8 mouse cellular contexts compared by ENCODE assay signal in the genomic region with DNA sequence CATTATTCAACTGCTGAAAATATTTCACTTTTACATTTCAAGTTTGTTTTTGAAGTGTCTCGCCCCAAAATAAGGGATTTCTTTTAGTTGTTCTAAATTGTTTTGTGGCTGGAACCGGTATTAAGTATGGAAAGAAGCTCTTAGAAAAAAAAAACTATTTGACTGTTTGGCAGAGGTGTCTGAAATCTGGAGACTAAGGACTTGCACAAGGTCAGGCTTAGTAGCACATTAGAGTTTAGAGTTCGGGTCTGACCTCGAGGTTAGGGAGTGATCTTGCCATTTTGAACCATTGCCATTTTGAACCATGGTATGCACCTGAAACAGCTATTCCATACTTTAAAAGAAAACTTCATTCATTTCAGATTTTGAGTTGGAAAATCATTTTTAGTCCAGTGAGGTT. TPM values are rescaled to one million over a fixed set of nuclear protein-coding genes. Genes with fewer than 3 reads are reported as not detected.
DNase-seq lines count a peak whose midpoint lies in the region; ATAC-seq lines count a peak whose summit lies in the region.

No protein-coding gene starts in this region.

- peak overlapping the region; percentile 99 for H3K27ac ChIP-seq in forebrain, embryonic 10.5 days
- H3K27ac ChIP-seq in limb, embryonic 11.5 days (replicated peaks; ENCODE audit: low read depth, low read length): no peak overlapping the region
- H3K27ac ChIP-seq in stomach, embryonic 16.5 days (ENCODE audit: low read length): peak overlapping the region; percentile 57

- under 1% methylated on average over 4 of the region's 4 CpGs for WGBS in forebrain, embryonic 10.5 days
- WGBS in limb, embryonic 11.5 days: under 1% methylated on average over 4 of the region's 4 CpGs
- under 1% methylated on average over 4 of the region's 4 CpGs for WGBS in stomach, embryonic 16.5 days

- H3K36me3 ChIP-seq in forebrain, embryonic 10.5 days (replicated peaks): peaks cover 23% of the 10 kb centered on the region
- H3K36me3 ChIP-seq in limb, embryonic 11.5 days (ENCODE audit: control insufficient read depth, insufficient read depth, low read length): peaks cover 4% of the 10 kb centered on the region; the same call in 1 of the 2 replicates
- H3K36me3 ChIP-seq in stomach, embryonic 16.5 days (ENCODE audit: control insufficient read depth, insufficient read depth, low read length): peaks cover 5% of the 10 kb centered on the region

- H3K4me1 ChIP-seq in forebrain, embryonic 10.5 days: peaks cover 26% of the 10 kb centered on the region
- H3K4me1 ChIP-seq in limb, embryonic 11.5 days (ENCODE audit: control insufficient read depth, insufficient read depth, low read length): no peaks in the 10 kb centered on the region
- H3K4me1 ChIP-seq in stomach, embryonic 16.5 days (ENCODE audit: control insufficient read depth, insufficient read depth, low read length): peaks cover 9% of the 10 kb centered on the region

- H3K9ac ChIP-seq in limb, embryonic 11.5 days (ENCODE audit: low read length): peak overlapping the region; percentile 45; the same call in 1 of the 2 replicates
- H3K9ac ChIP-seq in stomach, embryonic 16.5 days (ENCODE audit: low read length): peak overlapping the region; percentile 66

- peak overlapping the region; percentile 90 for H3K4me3 ChIP-seq in forebrain, embryonic 10.5 days
- peak overlapping the region; percentile 74 for H3K4me3 ChIP-seq in limb, embryonic 11.5 days (ENCODE audit: low read depth, low read length)
- H3K4me3 ChIP-seq in stomach, embryonic 16.5 days (replicated peaks; ENCODE audit: low read length): peak overlapping the region; percentile 79

- H3K27me3 ChIP-seq in forebrain, embryonic 10.5 days (ENCODE audit: poor library complexity, severe bottlenecking): no peaks in the 10 kb centered on the region
- no peaks in the 10 kb centered on the region for H3K27me3 ChIP-seq in limb, embryonic 11.5 days (ENCODE audit: control insufficient read depth, insufficient read depth, low read length)
- H3K27me3 ChIP-seq in stomach, embryonic 16.5 days (ENCODE audit: control insufficient read depth, insufficient read depth, low read length): no peaks in the 10 kb centered on the region

- no peak for ATAC-seq in limb, embryonic 11.5 days (ENCODE audit: insufficient number of reproducible peaks, low FRiP score, low TSS enrichment, low read depth)
- no peak for ATAC-seq in stomach, embryonic 16.5 days (ENCODE audit: insufficient read depth, low FRiP score)
- no peak for ATAC-seq in monocyte, adult 5-6 weeks (replicated peaks; ENCODE audit: insufficient number of reproducible peaks, low FRiP score, low TSS enrichment, poor library complexity, severe bottlenecking)

- no peaks in the 10 kb centered on the region for H3K9me3 ChIP-seq in forebrain, embryonic 10.5 days
- no peaks in the 10 kb centered on the region for H3K9me3 ChIP-seq in limb, embryonic 11.5 days (ENCODE audit: control insufficient read depth, low read length)
- H3K9me3 ChIP-seq in stomach, embryonic 16.5 days (replicated peaks; ENCODE audit: control insufficient read depth, low read length): no peaks in the 10 kb centered on the region

- H3K4me2 ChIP-seq in limb, embryonic 11.5 days (ENCODE audit: low read depth, severe bottlenecking): peak overlapping the region; percentile 73
- peak overlapping the region; percentile 76 for H3K4me2 ChIP-seq in stomach, embryonic 16.5 days (ENCODE audit: low read depth, low read length)

- peak; percentile 37 for DNase-seq in cerebellum, adult 9-10 months
- no peak for DNase-seq in cerebellum, postnatal 25 days
- DNase-seq in CD4-positive helper T cell, adult 2 months (ENCODE audit: low read depth, low spot score): peak; percentile 8
- no peak for DNase-seq in forebrain, embryonic 10.5 days (ENCODE audit: extremely low spot score, low spot score)
- DNase-seq in limb, embryonic 11.5 days (ENCODE audit: low spot score): peak; percentile 24
- no peak for DNase-seq in urinary bladder, postnatal 4 days (ENCODE audit: low spot score in 2 of 2)

RNA-seq across cellular contexts. Expression of gene Zfand5, which starts 1.4 kb away (rescaled TPM):
- 78.8 and 85.0 TPM in 2 replicates for polyA plus RNA-seq in forebrain, embryonic 10.5 days (2016; fragmentation: Nextera tagmentation; extraction: Ambion mirVana)
- polyA plus RNA-seq in limb, embryonic 11.5 days (2014; fragmentation: Nextera tagmentation; extraction: Ambion mirVana): 119 and 128 TPM in 2 replicates
- polyA plus RNA-seq in stomach, embryonic 16.5 days (2015; fragmentation: Nextera tagmentation; extraction: Ambion mirVana): 49.2 and 54.5 TPM in 2 replicates
- 376 to 477 TPM (median 405 TPM) in 3 replicates for total RNA-seq in monocyte, adult 5-6 weeks (2017)

Comparison
In these comparisons a context has a peak if more than half of its experiments do, and no peak if none do; other contexts are left out.
1. DNase-seq: peak in cerebellum, adult 9-10 months (single experiment), CD4-positive helper T cell, adult 2 months (single experiment) and limb, embryonic 11.5 days (single experiment); none in cerebellum, postnatal 25 days (0 of 2), forebrain, embryonic 10.5 days (single experiment) and urinary bladder, postnatal 4 days (0 of 2).
2. Peak in every context shown above with its lines, with median percentiles within 50 percentile points of each other: H3K4me3 ChIP-seq.